Mouse (Mus musculus) ES-E14 (cell line): ENCODE measurements around the gene Utp15.

ENCODE experiments used
- HCFC1 ChIP-seq: IDR thresholded peaks from 2 replicates; pipeline ENCODE4 v1.6.1; 2012; ENCODE audit warnings: low read length, inconsistent platforms, borderline replicate concordance; ENCODE audit not compliant: insufficient read depth
- MAFK ChIP-seq: IDR thresholded peaks from 2 replicates; pipeline ENCODE4 v1.6.1; 2014; ENCODE audit warnings: mild to moderate bottlenecking, low read depth, low read length, inconsistent platforms; ENCODE audit not compliant: insufficient read depth
- ZC3H11A ChIP-seq: IDR thresholded peaks from 2 replicates; pipeline ENCODE4 v1.6.1; 2012; ENCODE audit warnings: low read depth, mild to moderate bottlenecking, inconsistent platforms, low read length, borderline replicate concordance
- ZNF384 ChIP-seq: IDR thresholded peaks from 2 replicates; pipeline ENCODE4 v1.6.1; 2012; ENCODE audit warnings: low read depth, low read length, inconsistent platforms

DNA sequence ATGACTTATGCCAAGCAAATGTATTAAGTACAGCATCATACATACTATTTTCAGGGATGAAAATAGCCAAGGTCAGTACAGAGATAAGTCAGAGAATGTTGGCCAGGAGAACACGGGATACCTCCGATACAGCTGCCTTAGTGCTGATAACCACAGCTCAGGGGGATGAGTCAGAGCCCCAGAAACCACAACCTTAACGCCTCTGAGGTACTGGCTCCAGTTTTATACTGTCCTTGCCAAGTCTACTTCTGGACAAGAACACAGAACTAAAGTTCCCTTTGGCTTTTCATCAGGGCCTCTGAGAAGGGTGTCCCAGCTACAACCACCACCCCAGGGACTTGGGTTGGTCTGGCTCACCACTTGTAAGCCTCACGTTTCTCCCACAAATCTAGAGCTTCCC lies 12.8 kb upstream of the Utp15 start:
- TF ChIP-seq MAFK, result no peak
- TF ChIP-seq ZNF384, result no peak
- TF ChIP-seq HCFC1, result no peak
- no peak for TF ChIP-seq ZC3H11A
